Mouse (Mus musculus): ENCODE measurements around the gene Btrc. TPM values are rescaled to one million over a fixed set of nuclear protein-coding genes. Genes with fewer than 3 reads are reported as not detected.

Btrc gene
- polyA plus RNA-seq, 1 experiment from 2014 or later, result 42.1 TPM

DNA sequence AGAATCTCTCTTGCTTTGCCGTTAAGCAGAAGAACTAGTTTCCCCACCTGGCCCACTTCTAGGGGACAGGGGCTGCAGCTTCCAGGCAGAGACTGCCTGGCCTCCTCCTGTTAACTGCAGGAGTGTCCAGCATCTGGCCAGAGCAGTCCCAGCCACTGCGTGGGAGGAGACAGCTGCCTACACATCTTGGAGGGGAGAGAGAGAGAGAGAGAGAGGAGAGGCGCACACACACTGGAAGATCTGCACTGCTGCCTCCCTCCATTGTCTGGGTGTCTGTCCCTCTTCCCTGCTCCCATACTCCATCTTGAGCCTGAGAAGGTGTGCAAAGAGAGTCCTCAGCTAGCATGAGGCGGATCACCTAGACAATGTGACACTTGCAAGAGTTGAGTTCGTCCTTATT, 165.8 kb downstream of the Btrc start:
- in situ Hi-C loops (cut with MboI; ENCODE audit: low pct_unique_long_range_greater_than_20kb), result no loop called here
- CTCF ChIA-PET, result interaction anchor here (0.7 kb wide), 1 partner anchor 16 kb away, joined by 3 read pairs; no protein-coding TSS in a partner anchor

GRCm38 (mm10) chr19:45530200-45530995, 166.9 kb downstream of the Btrc start:
- TF ChIP-seq CTCF (IDR thresholded peaks at IDR 0.05), result no peak
- ChIA-PET CTCF (interaction anchor here (0.6 to 2.6 kb wide), 2 partner anchors 14 to 352 kb away, joined by 3 to 13 read pairs; no protein-coding TSS in a partner anchor), POLR2A (no interaction called here)
- no peak for ATAC-seq
- H3K27me3 ChIP-seq, result no peaks in the 10 kb centered on the region
- DNase-seq (ENCODE audit: low read depth, low spot score), result no peak
- in situ Hi-C loops (cut with MboI; ENCODE audit: low pct_unique_long_range_greater_than_20kb), result no loop called here

More for the DNA sequence above, 165.8 kb downstream of the Btrc start:
- DNase-seq (ENCODE audit: low read depth, low spot score) (no peak), ATAC-seq (no peak)
- POLR2A ChIA-PET, result no interaction called here
- no peak for TF ChIP-seq CTCF (IDR thresholded peaks at IDR 0.05)
- no peaks in the 10 kb centered on the region for H3K27me3 ChIP-seq

DNA sequence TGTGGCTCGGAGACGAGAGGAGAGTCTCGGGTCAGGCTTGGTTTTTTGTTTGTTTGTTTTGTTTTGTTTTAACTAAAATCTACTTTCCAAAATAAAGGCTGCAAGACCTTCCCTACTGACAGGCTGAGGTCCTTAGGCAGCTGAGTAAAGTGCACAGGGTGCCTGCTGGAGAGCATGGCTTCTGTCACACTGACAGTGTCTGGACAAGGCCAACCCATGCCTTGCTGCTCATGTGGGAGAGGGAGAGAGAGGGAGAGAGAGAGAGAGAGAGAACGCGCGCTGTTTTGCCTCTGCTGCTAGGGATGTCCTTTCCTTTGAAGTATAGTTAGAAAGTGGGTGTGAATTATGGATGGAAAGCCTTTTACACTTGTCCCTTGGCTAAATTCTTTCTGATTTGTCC, 168.0 kb downstream of the Btrc start:
- CTCF ChIA-PET, result interaction anchor here (2.6 kb wide), 1 partner anchor 13 kb away, joined by 13 read pairs; no protein-coding TSS in a partner anchor
- in situ Hi-C loops (cut with MboI; ENCODE audit: low pct_unique_long_range_greater_than_20kb), result no loop called here
- ATAC-seq, result no peak

GRCm38 (mm10) chr19:45533617-45534016, 170.1 kb downstream of the Btrc start:
- ATAC-seq (no peak), DNase-seq (ENCODE audit: low read depth, low spot score) (no peak)
- ChIA-PET CTCF (no interaction called here), POLR2A (no interaction called here)
- H3K27me3 ChIP-seq, result no peaks in the 10 kb centered on the region
- TF ChIP-seq CTCF (IDR thresholded peaks at IDR 0.05), result no peak
- in situ Hi-C loops (cut with MboI; ENCODE audit: low pct_unique_long_range_greater_than_20kb), result no loop called here

More for the DNA sequence above, 168.0 kb downstream of the Btrc start:
- no peak for TF ChIP-seq CTCF (IDR thresholded peaks at IDR 0.05)
- no peak for DNase-seq (ENCODE audit: low read depth, low spot score)
- POLR2A ChIA-PET, result interaction anchor here (0.6 kb wide), 1 partner anchor 111 kb away, joined by 3 read pairs; no protein-coding TSS in a partner anchor
- no peaks in the 10 kb centered on the region for H3K27me3 ChIP-seq

DNA sequence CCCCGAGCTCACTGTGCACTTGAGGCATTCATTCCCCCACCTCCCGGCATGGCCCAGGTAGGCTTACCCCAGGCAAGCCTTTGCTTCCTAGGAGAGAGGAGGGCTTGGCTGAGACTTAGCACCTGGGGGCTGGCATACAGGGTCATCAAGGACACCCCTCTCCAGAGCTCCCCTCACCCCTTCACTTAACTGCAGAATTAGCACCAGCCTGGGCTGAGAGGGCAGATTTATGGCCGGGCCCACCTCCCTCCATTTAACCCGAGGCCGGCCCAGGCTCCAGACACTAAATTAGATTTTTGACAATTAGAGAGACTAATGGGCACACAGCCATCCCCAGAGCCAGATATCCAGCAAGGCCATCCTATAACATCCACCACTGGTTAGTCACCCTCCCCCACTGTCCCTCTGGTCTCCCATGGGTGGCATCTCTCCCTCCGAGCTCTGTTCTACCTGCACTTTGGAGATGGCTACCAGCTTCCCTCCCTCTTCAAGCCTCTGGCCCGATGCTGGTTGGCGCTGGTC, 171.7 kb downstream of the Btrc start:
- DNase-seq (ENCODE audit: low read depth, low spot score), result no peak
- TF ChIP-seq CTCF (IDR thresholded peaks at IDR 0.05), result no peak
- in situ Hi-C loops (cut with MboI; ENCODE audit: low pct_unique_long_range_greater_than_20kb), result no loop called here
- H3K27me3 ChIP-seq, result peaks cover 8% of the 10 kb centered on the region
- ChIA-PET CTCF (interaction anchor here (1.4 to 2.7 kb wide), 2 partner anchors 10 to 315 kb away, joined by 5 to 11 read pairs; no protein-coding TSS in a partner anchor), POLR2A (no interaction called here)
- ATAC-seq, result no peak

- CTCF ChIA-PET, result interaction anchor here (2.7 kb wide), 1 partner anchor 9 kb away, joined by 11 read pairs; no protein-coding TSS in a partner anchor
- in situ Hi-C loops (cut with MboI; ENCODE audit: low pct_unique_long_range_greater_than_20kb), result no loop called here
- DNase-seq (ENCODE audit: low read depth, low spot score) (no peak), ATAC-seq (no peak)
- peaks cover 14% of the 10 kb centered on the region for H3K27me3 ChIP-seq
- POLR2A ChIA-PET, result no interaction called here
- no peak for TF ChIP-seq CTCF (IDR thresholded peaks at IDR 0.05)
These were observed 172.4 kb downstream of the Btrc start for GRCm38 (mm10) chr19:45535929-45536328.

DNA sequence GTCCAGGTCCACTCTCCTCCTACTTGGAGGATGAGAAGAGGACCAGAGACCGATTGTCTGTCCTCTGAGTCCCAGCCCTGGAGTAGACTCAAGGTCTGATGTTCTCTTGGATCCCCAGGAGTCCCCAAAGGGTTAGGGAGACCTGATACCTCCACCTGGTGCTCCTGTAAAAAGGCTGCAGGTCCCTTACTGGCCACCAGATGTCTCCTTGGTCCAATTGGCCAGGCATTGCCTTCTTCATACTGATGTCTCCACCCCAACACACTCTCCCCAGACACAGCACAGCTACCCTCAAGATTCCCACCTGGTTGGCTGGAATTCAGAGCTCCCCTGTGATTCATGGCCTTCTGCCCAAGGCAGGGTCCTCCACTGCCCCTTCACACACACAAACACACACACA, 174.0 kb downstream of the Btrc start:
- ATAC-seq (peak; percentile 28), DNase-seq (ENCODE audit: low read depth, low spot score) (no peak)
- TF ChIP-seq CTCF (IDR thresholded peaks at IDR 0.05), result no peak
- POLR2A ChIA-PET, result no interaction called here
- CTCF ChIA-PET, result interaction anchor here (0.9 to 2.7 kb wide), 4 partner anchors 8 to 30 kb away, joined by 3 to 11 read pairs (median 4); no protein-coding TSS in a partner anchor
- in situ Hi-C loops (cut with MboI; ENCODE audit: low pct_unique_long_range_greater_than_20kb), result no loop called here
- H3K27me3 ChIP-seq, result peaks cover 26% of the 10 kb centered on the region

DNA sequence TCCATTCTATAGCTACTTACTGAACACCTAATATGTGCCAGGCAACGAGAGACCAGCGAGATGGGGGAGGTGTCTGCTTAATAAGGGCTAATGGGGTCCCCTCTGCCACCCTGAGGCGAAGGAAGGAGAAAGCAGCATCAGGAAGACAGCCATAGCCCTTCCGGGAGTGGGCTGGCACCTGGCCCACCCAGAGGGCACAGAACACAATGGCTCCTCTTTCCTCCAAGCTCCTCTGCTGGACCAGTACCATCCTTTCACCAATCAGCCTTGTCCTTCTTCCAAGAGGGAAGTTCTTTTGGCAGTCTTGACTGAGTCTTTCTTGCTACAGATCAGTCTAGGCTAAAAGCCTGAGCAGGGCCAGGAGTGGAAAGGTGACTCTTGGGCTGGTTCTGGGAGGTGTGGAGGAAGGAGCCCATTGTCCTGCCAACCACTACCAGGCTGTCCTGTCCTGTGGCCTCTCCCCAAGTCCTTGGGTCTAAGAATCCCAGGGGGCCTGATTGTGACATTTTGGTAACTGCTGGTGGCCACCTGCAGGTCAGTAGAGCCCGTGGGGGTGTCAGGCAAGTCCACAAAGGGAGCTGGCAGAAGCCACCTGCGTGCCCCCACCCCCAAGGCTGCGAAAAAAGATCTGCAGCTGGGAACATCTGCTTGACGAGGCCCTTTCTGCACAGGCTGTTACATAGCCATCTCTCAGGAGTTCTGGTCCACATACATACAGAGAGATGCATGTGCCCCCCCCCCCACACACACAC, 177.3 kb downstream of the Btrc start:
- TF ChIP-seq CTCF (IDR thresholded peaks at IDR 0.05), result no peak
- POLR2A ChIA-PET, result no interaction called here
- peaks cover 49% of the 10 kb centered on the region for H3K27me3 ChIP-seq
- CTCF ChIA-PET, result interaction anchor here (1.4 kb wide), 1 partner anchor 320 kb away, joined by 3 read pairs; no protein-coding TSS in a partner anchor
- in situ Hi-C loops (cut with MboI; ENCODE audit: low pct_unique_long_range_greater_than_20kb), result no loop called here
- no peak for DNase-seq (ENCODE audit: low read depth, low spot score)
- ATAC-seq, result no peak

DNA sequence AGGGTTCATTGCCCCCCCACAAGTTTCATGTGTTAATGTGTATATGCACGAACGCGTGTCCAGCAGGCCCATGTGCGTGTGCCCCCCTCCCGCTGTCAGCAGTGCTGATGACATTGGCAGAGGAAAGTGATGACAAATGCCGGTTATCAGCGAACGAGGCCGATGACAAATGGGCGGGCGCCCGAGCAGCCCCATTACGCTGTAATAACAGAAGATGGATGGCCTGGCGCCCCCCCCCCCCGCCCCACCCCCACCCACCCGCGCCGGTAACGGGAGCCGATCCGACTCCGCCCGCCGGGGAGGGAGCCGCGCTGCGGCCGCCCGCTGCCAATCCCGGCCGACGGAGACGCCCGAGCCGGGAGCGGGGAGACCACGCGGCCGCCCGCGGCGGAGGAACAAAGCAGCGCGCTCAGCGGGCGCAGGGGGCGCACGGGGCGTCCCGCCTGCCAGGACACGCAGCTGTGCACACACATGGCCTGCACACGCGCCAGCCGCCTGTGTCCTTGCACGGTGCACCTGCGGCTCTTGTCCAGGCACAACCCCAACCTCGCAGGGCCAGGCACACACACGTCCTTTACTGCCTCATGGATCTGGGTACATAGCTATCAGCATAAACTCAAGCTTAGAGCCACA, 178.0 kb downstream of the Btrc start:
- ChIA-PET CTCF (no interaction called here), POLR2A (no interaction called here)
- in situ Hi-C loops (cut with MboI; ENCODE audit: low pct_unique_long_range_greater_than_20kb), result no loop called here
- DNase-seq (ENCODE audit: low read depth, low spot score), result no peak
- no peak for ATAC-seq
- no peak for TF ChIP-seq CTCF (IDR thresholded peaks at IDR 0.05)
- H3K27me3 ChIP-seq, result peaks cover 55% of the 10 kb centered on the region

GRCm38 (mm10) chr19:45542061-45542460, 178.5 kb downstream of the Btrc start:
- no peak for TF ChIP-seq CTCF (IDR thresholded peaks at IDR 0.05)
- ChIA-PET CTCF (no interaction called here), POLR2A (no interaction called here)
- in situ Hi-C loops (cut with MboI; ENCODE audit: low pct_unique_long_range_greater_than_20kb), result no loop called here
- ATAC-seq (no peak), DNase-seq (ENCODE audit: low read depth, low spot score) (no peak)
- H3K27me3 ChIP-seq, result peaks cover 61% of the 10 kb centered on the region
